Mouse (Mus musculus) megakaryocyte, embryonic 14.5 days (primary cell): ENCODE measurements around the gene Rbm20. TPM values are rescaled to one million over a fixed set of nuclear protein-coding genes. Genes with fewer than 3 reads are reported as not detected.

Experiments
- H3K27me3 ChIP-seq: replicated peaks from 2 replicates; pipeline ENCODE3; 2012; ENCODE audit warnings: inconsistent platforms
- H3K36me3 ChIP-seq: replicated peaks from 2 replicates; pipeline ENCODE3; 2012; ENCODE audit warnings: low read length, inconsistent platforms, mixed read lengths
- H3K4me1 ChIP-seq: 2 replicates; pipeline ENCODE4 v1.6.1; 2012; ENCODE audit warnings: inconsistent platforms
- H3K4me3 ChIP-seq: replicated peaks from 2 replicates; pipeline ENCODE3; 2012; ENCODE audit warnings: moderate library complexity, mild to moderate bottlenecking, inconsistent platforms
- H3K9me3 ChIP-seq: 2 replicates; pipeline ENCODE4 v1.6.1; 2012; ENCODE audit warnings: inconsistent platforms
- FLI1 ChIP-seq: IDR thresholded peaks from 2 replicates; pipeline ENCODE4 v1.6.1; 2012; ENCODE audit warnings: low read length, inconsistent platforms, mixed read lengths
- GATA1 ChIP-seq: IDR thresholded peaks from 3 replicates; pipeline ENCODE4 v1.6.1; 2012; ENCODE audit warnings: mixed read lengths, low read length, inconsistent platforms, borderline replicate concordance
- polyA plus RNA-seq: library from polyadenylated mRNA; stranded (reverse); fragments of >175 nt; gene quantifications from 2 replicates; pipeline ENCODE4 v1.2.3, GENCODE M21; 2012; ENCODE audit warnings: low replicate concordance; ENCODE audit not compliant: insufficient read depth

Gene Rbm20
- polyA plus RNA-seq, 1 experiment = not detected

GRCm38 (mm10) chr19:53854978-53855377 lies 177.9 kb downstream of the Rbm20 start:
- Histone ChIP-seq H3K36me3 (no peaks in the 10 kb centered on the region), H3K4me3 (no peak overlapping the region), H3K27me3 (no peaks in the 10 kb centered on the region), H3K9me3 (no peaks in the 10 kb centered on the region), H3K4me1 (peaks cover 33% of the 10 kb centered on the region)
- TF ChIP-seq FLI1 (no peak), GATA1 (no peak)

GRCm38 (mm10) chr19:53855781-53856180 lies 178.7 kb downstream of the Rbm20 start:
- no peaks in the 10 kb centered on the region for H3K9me3 ChIP-seq
- peaks cover 31% of the 10 kb centered on the region for H3K4me1 ChIP-seq
- no peak overlapping the region for H3K4me3 ChIP-seq
- TF ChIP-seq GATA1 = no peak
- TF ChIP-seq FLI1 = no peak
- H3K27me3 ChIP-seq = no peaks in the 10 kb centered on the region
- no peaks in the 10 kb centered on the region for H3K36me3 ChIP-seq

- Histone ChIP-seq H3K27me3 (no peaks in the 10 kb centered on the region), H3K36me3 (no peaks in the 10 kb centered on the region), H3K9me3 (no peaks in the 10 kb centered on the region), H3K4me3 (no peak overlapping the region), H3K4me1 (peaks cover 31% of the 10 kb centered on the region)
- TF ChIP-seq GATA1 = no peak
- TF ChIP-seq FLI1 = no peak
Observed at GRCm38 (mm10) chr19:53856794-53857193, 179.7 kb downstream of the Rbm20 start.

- no peaks in the 10 kb centered on the region for H3K9me3 ChIP-seq
- H3K36me3 ChIP-seq = no peaks in the 10 kb centered on the region
- no peak for TF ChIP-seq GATA1
- TF ChIP-seq FLI1 = no peak
- H3K27me3 ChIP-seq = no peaks in the 10 kb centered on the region
- H3K4me1 ChIP-seq = peaks cover 37% of the 10 kb centered on the region
- no peak overlapping the region for H3K4me3 ChIP-seq
Observed at GRCm38 (mm10) chr19:53857962-53858361, 180.9 kb downstream of the Rbm20 start.

- Histone ChIP-seq H3K4me3 (no peak overlapping the region), H3K4me1 (peaks cover 45% of the 10 kb centered on the region)
- TF ChIP-seq GATA1 (no peak), FLI1 (no peak)
Observed at GRCm38 (mm10) chr19:53859149-53859548, 182.0 kb downstream of the Rbm20 start.

GRCm38 (mm10) chr19:53859593-53859992 lies 182.5 kb downstream of the Rbm20 start:
- H3K27me3 ChIP-seq = no peaks in the 10 kb centered on the region
- TF ChIP-seq FLI1 (no peak), GATA1 (no peak)
- H3K36me3 ChIP-seq = no peaks in the 10 kb centered on the region
- H3K4me3 ChIP-seq = no peak overlapping the region
- peaks cover 46% of the 10 kb centered on the region for H3K4me1 ChIP-seq
- H3K9me3 ChIP-seq = no peaks in the 10 kb centered on the region

More at GRCm38 (mm10) chr19:53859149-53859548, 182.0 kb downstream of the Rbm20 start:
- Histone ChIP-seq H3K36me3 (no peaks in the 10 kb centered on the region), H3K9me3 (no peaks in the 10 kb centered on the region), H3K27me3 (no peaks in the 10 kb centered on the region)

- no peaks in the 10 kb centered on the region for H3K9me3 ChIP-seq
- H3K4me1 ChIP-seq = peaks cover 41% of the 10 kb centered on the region
- H3K4me3 ChIP-seq = no peak overlapping the region
- TF ChIP-seq FLI1 (no peak), GATA1 (no peak)
- no peaks in the 10 kb centered on the region for H3K36me3 ChIP-seq
- H3K27me3 ChIP-seq = no peaks in the 10 kb centered on the region
Observed at GRCm38 (mm10) chr19:53861346-53861745, 184.2 kb downstream of the Rbm20 start.

GRCm38 (mm10) chr19:53862573-53863246 lies 185.6 kb downstream of the Rbm20 start:
- Histone ChIP-seq H3K9me3 (no peaks in the 10 kb centered on the region), H3K4me3 (no peak overlapping the region), H3K4me1 (peaks cover 37% of the 10 kb centered on the region), H3K36me3 (no peaks in the 10 kb centered on the region), H3K27me3 (no peaks in the 10 kb centered on the region)
- TF ChIP-seq FLI1 (no peak), GATA1 (no peak)

GRCm38 (mm10) chr19:53867238-53867637 lies 190.1 kb downstream of the Rbm20 start:
- no peak for TF ChIP-seq FLI1
- TF ChIP-seq GATA1 = no peak
- peaks cover 45% of the 10 kb centered on the region for H3K4me1 ChIP-seq
- no peaks in the 10 kb centered on the region for H3K9me3 ChIP-seq
- no peaks in the 10 kb centered on the region for H3K27me3 ChIP-seq
- H3K36me3 ChIP-seq = no peaks in the 10 kb centered on the region
- H3K4me3 ChIP-seq = no peak overlapping the region

- H3K36me3 ChIP-seq = no peaks in the 10 kb centered on the region
- TF ChIP-seq GATA1 (no peak), FLI1 (no peak)
- no peak overlapping the region for H3K4me3 ChIP-seq
Observed at GRCm38 (mm10) chr19:53868125-53868524, 191.0 kb downstream of the Rbm20 start.

More at GRCm38 (mm10) chr19:53868125-53868524, 191.0 kb downstream of the Rbm20 start:
- Histone ChIP-seq H3K4me1 (peaks cover 37% of the 10 kb centered on the region), H3K9me3 (no peaks in the 10 kb centered on the region), H3K27me3 (no peaks in the 10 kb centered on the region)
